Mouse (Mus musculus) forebrain, embryonic 15.5 days (tissue): ENCODE data around the gene Ezh1. TPM values are rescaled to one million over a fixed set of nuclear protein-coding genes. Genes with fewer than 3 reads are reported as not detected.

Experiments used
- ATAC-seq: fragments of 200-750 bp; cut with Nextera tagmentation; replicated peaks from 2 replicates; pipeline ENCODE4 v1.8.0; 2017; ENCODE audit warnings: mild to moderate bottlenecking, moderate TSS enrichment, moderate library complexity
- H3K27ac ChIP-seq: fragments of 300-500 bp; sonication (generic); replicated peaks from 2 replicates; pipeline ENCODE4 v1.5.1; 2015; ENCODE audit warnings: mild to moderate bottlenecking, inconsistent platforms
- H3K27me3 ChIP-seq: fragments of 300-500 bp; sonication (generic); 2 replicates; pipeline ENCODE4 v1.6.1; 2015; ENCODE audit warnings: inconsistent platforms
- H3K36me3 ChIP-seq: fragments of 300-500 bp; sonication (generic); 2 replicates; pipeline ENCODE4 v1.6.1; 2015; ENCODE audit warnings: mild to moderate bottlenecking, inconsistent platforms
- H3K4me1 ChIP-seq: fragments of 300-500 bp; sonication (generic); 2 replicates; pipeline ENCODE4 v1.6.1; 2015; ENCODE audit warnings: inconsistent platforms
- H3K4me2 ChIP-seq: fragments of 300-500 bp; sonication (generic); replicated peaks from 2 replicates; pipeline ENCODE4 v1.6.1; 2015; ENCODE audit warnings: mild to moderate bottlenecking, inconsistent platforms
- H3K4me3 ChIP-seq: fragments of 300-500 bp; sonication (generic); 2 replicates; pipeline ENCODE4 v1.5.1; 2015; ENCODE audit warnings: mild to moderate bottlenecking, inconsistent platforms
- H3K9ac ChIP-seq: fragments of 300-500 bp; sonication (generic); replicated peaks from 2 replicates; pipeline ENCODE4 v1.6.1; 2015; ENCODE audit warnings: mild to moderate bottlenecking, inconsistent platforms
- H3K9me3 ChIP-seq: fragments of 300-500 bp; sonication (generic); 2 replicates; pipeline ENCODE4 v1.6.1; 2016; ENCODE audit warnings: inconsistent platforms
- WGBS: fragments of 180-500 bp; shearing (Covaris S2); methylation state at CpG from one replicate; pipeline ENCODE4 v1.1.7; 2015; ENCODE audit warnings: mixed read lengths; 5-methylcytosine and 5-hydroxymethylcytosine counted together
- polyA plus RNA-seq: library from polyadenylated mRNA; unstranded; fragments of >200 nt; fragmentation: Nextera tagmentation; extraction: Ambion mirVana; gene quantifications from 2 replicates; pipeline ENCODE4 v1.2.1, GENCODE M21; 2015

Gene Ezh1
- polyA plus RNA-seq, result 19.6 and 21.4 TPM in 2 replicates

DNA sequence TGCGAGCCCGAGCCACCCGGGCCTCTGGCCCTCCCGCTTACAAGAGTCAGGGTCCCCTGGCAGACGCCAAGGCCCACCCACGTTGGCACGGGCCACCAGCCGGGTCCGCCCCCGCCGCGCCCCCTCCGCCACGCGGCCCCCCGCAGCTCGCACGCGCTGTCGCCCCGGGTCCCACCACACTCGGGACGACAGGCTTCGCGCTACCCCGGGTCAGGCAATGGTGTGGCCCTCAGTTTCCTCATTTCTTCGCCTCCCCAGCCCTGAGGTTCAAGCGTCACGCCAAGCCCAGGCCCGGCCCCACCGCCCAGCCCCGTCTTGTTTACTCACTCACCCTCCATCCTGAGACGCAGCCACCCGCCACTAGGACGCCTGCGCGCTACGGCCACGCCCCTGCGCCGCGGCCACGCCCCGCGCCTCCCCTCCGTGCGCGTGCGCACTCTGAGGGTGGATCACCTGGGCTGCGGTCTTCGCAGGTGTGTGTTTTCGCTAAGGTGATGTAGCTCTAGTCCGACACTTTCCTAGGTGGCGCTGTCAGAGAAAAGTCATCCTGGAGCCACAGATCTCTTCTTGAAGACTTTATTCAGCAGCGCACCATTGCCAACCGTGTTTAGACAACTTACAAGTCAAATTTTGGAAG, at the start of gene Ezh1:
Ezh1 (minus strand) TSS at position 399 of the 637 bp plus-strand sequence.
- Histone ChIP-seq H3K27me3 (no peaks in the 10 kb centered on the region), H3K4me1 (peaks cover 31% of the 10 kb centered on the region), H3K9ac (peak within 1 kb of the TSS; percentile 63), H3K36me3 (no peaks in the 10 kb centered on the region), H3K9me3 (no peaks in the 10 kb centered on the region), H3K4me3 (peak within 1 kb of the TSS; percentile 71), H3K4me2 (peak within 1 kb of the TSS; percentile 95), H3K27ac (no peak within 1 kb of the TSS)
- under 1% methylated on average over 56 of the region's 56 CpGs for WGBS
- ATAC-seq, result peak; percentile 95

DNA sequence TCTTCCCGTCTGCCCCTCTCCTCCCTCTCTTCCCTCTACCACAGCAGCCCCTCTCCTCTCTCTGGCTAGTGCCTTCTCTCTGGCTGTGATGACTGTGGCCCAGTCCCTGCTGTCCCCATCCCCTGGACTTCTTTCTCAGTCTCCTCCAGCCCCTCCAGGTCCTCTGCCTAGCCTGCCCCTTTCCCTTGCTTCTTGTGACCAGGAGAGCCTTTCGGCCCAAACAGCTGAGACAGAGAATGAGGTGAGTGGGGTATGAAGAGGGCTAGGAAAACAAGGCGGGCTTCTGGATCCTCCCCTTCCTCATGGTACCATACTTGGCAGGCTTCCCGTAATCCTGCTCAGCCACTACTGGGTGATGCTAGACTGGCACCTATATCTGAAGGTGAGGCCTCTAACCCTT, 49.0 kb upstream of the Ezh1 start:
- WGBS, result 75% methylated on average over 4 of the region's 4 CpGs
- ATAC-seq, result no peak

DNA sequence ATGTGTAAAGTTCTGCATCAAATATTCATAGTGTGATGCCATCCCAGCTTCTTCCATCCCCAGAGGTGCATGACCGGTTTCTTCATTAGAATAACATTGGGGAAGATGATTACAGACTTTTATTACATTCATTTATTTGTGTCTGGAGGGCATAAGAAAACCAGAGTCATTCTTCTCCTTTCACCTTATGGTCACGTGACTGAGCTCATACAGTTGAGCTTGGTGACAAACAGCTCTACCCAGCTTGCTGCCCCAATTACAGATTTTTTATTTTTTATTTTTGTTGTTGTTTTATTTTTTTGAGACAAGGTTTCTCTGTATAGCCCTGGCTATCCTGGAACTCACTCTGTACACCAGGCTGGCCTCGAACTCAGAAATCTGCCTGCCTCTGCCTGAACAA, 46.2 kb upstream of the Ezh1 start:
- H3K4me3 ChIP-seq, result no peak overlapping the region
- 0 out of 2 replicates have a peak, but pooled peaks cover 4% of the 10 kb centered on the region for H3K27me3 ChIP-seq
- no peak overlapping the region for H3K9ac ChIP-seq
- H3K27ac ChIP-seq, result no peak overlapping the region
- peaks cover 13% of the 10 kb centered on the region for H3K4me1 ChIP-seq
- no peaks in the 10 kb centered on the region for H3K9me3 ChIP-seq
- 86% methylated on average over 3 of the region's 3 CpGs for WGBS
- no peaks in the 10 kb centered on the region for H3K36me3 ChIP-seq
- no peak for ATAC-seq
- H3K4me2 ChIP-seq, result no peak overlapping the region

More for the DNA sequence above, 49.0 kb upstream of the Ezh1 start:
- Histone ChIP-seq H3K4me1 (peaks cover 28% of the 10 kb centered on the region), H3K4me2 (no peak overlapping the region), H3K4me3 (no peak overlapping the region), H3K36me3 (no peaks in the 10 kb centered on the region), H3K27me3 (no peaks in the 10 kb centered on the region), H3K9me3 (no peaks in the 10 kb centered on the region), H3K9ac (no peak overlapping the region), H3K27ac (no peak overlapping the region)

DNA sequence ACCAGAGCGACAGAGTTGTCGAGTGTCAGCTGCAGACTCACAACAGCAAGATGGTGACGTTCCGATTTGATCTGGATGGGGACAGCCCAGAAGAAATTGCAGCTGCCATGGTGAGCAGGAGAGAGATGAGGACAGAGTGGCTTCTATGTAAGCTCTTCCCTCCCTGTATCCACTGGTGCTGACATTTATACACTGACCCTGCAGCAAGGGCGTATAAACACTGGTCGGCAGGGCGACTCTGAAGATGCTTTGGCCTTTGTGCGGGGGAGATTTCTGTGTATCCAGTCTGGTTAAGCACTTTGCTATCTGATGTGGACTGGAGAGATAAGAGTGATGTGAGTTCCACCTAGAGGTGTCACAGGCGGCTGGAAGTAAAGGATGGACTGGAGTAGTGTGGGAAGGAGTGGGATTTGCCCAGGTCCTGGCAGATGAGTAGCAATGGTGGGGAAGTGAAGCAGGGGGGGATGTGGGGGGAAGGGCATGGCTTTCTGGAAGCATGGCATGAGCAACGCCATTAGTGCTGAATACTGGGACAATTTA, 43.4 kb upstream of the Ezh1 start:
- H3K4me1 ChIP-seq, result peaks cover 9% of the 10 kb centered on the region
- no peak overlapping the region for H3K9ac ChIP-seq
- no peaks in the 10 kb centered on the region for H3K9me3 ChIP-seq
- H3K4me2 ChIP-seq, result no peak overlapping the region
- 37% methylated on average over 10 of the region's 10 CpGs for WGBS
- ATAC-seq, result no peak
- no peak overlapping the region for H3K27ac ChIP-seq
- H3K27me3 ChIP-seq, result peaks cover 22% of the 10 kb centered on the region
- no peak overlapping the region for H3K4me3 ChIP-seq
- H3K36me3 ChIP-seq, result no peaks in the 10 kb centered on the region

DNA sequence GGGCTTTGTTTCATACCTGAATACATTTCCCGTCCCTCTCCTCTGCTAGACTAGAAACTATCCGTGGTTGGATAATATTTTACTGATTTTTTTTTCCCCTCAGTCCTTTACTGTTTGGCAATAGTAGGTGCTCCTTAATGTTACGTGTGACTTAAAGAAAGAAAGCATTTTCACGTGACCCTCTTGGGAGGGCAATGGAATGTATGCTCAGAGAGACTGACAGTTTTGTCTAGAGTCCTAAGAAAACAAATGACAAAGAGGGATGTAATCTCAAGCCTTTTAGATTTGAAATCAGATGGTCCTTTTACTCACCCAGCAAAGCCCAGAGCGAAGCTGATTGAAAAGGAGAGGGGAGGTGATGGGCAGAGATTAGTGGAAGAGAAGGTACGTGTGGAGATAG, 39.6 kb upstream of the Ezh1 start:
- H3K4me2 ChIP-seq, result peak overlapping the region; percentile 47
- WGBS, result 19% methylated on average over 6 of the region's 6 CpGs
- no peaks in the 10 kb centered on the region for H3K36me3 ChIP-seq
- H3K27ac ChIP-seq, result no peak overlapping the region
- no peaks in the 10 kb centered on the region for H3K9me3 ChIP-seq
- peak overlapping the region; percentile 29 for H3K4me3 ChIP-seq
- H3K27me3 ChIP-seq, result peaks cover 46% of the 10 kb centered on the region
- peaks cover 13% of the 10 kb centered on the region for H3K4me1 ChIP-seq
- no peak for ATAC-seq
- H3K9ac ChIP-seq, result no peak overlapping the region

DNA sequence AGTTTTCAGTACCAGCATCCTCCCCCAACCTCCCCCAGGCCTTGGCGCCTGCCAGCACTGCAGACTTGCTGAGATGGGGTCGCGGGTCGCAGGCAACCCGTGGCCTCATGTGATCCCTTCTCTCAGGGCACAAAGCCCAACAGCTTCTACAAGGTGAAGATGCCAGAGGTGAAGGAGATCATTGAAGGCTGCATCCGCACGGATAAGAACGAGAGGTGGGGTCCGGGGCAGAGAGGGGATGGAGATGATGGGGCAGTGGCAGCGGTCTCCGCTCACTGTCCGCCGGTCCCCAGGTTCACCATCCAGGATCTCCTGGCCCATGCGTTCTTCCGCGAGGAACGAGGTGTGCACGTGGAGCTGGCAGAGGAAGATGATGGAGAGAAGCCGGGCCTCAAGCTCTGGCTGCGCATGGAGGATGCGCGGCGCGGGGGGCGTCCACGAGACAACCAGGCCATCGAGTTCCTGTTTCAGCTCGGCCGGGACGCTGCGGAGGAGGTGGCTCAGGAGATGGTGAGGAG, 38.8 kb upstream of the Ezh1 start:
- Histone ChIP-seq H3K36me3 (no peaks in the 10 kb centered on the region), H3K27me3 (peaks cover 46% of the 10 kb centered on the region)
- 4% methylated on average over 31 of the region's 31 CpGs for WGBS

DNA sequence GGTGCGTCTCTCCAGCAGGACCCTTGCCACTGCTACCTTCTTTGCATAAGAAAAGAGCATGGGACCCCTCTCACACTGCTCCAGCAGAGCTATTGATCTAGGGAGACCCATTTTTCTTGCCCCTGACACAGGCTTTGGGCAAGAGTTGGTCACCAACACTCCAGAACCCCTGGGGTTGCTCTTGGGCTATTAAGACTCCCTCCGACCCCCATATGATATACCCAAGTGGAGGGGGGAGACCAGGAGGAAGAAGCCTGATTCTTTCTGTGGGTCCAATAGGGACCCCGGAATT, 37.7 kb upstream of the Ezh1 start:
- H3K27me3 ChIP-seq, result peaks cover 46% of the 10 kb centered on the region

More for the DNA sequence above, 38.8 kb upstream of the Ezh1 start:
- Histone ChIP-seq H3K9me3 (no peaks in the 10 kb centered on the region), H3K27ac (no peak overlapping the region), H3K4me3 (peak overlapping the region; percentile 29), H3K4me1 (peaks cover 22% of the 10 kb centered on the region), H3K9ac (peak overlapping the region; percentile 37), H3K4me2 (peak overlapping the region; percentile 47)
- no peak for ATAC-seq

DNA sequence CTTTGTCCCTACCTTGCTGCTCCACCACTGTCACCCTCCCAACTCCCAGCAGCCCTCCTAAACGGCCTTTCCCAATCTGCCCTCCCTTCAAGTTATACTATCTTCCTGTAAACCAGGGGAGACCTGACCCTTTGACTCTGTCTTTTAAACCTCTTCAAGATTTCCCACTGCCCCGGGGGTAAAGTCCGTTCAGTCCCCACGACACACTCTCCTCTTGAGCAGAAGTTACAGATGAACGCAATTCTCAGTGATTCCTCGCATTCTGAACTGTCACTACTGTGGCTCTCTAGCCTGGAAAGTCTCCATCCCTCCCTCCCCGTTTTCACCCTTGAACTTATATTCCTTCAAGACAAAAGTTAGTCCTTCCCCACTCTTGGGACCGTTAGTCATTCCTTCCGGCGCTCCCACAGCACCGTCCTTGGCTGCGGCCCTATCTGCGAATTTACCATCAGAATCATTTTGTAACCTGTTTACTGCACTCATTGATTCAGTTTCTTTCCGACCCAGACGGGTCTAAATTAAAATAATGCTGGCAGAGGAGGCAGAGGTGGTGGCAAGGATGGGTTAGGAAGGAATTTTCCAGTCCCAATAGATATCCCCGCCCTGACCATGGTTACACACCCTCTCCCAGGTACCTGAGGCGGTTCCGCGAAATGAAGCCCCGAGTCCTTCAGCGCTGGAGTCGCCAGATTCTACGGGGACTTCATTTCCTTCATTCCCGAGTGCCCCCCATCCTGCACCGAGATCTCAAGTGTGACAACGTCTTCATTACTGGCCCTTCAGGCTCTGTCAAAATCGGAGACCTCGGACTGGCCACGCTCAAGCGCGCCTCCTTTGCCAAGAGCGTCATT, 37.1 kb upstream of the Ezh1 start:
- Histone ChIP-seq H3K36me3 (peaks cover 3% of the 10 kb centered on the region; the same call in 1 of the 2 replicates), H3K4me1 (peaks cover 26% of the 10 kb centered on the region), H3K4me2 (no peak overlapping the region), H3K9ac (no peak overlapping the region), H3K4me3 (no peak overlapping the region), H3K27me3 (peaks cover 46% of the 10 kb centered on the region), H3K27ac (no peak overlapping the region), H3K9me3 (no peaks in the 10 kb centered on the region)
- WGBS, result 3% methylated on average over 32 of the region's 32 CpGs
- ATAC-seq, result no peak

More for the DNA sequence above, 37.7 kb upstream of the Ezh1 start:
- no peak overlapping the region for H3K27ac ChIP-seq
- H3K4me1 ChIP-seq, result peaks cover 26% of the 10 kb centered on the region
- no peak for ATAC-seq
- peaks cover 3% of the 10 kb centered on the region; the same call in 1 of the 2 replicates for H3K36me3 ChIP-seq
- H3K4me3 ChIP-seq, result no peak overlapping the region
- WGBS, result 2% methylated on average over 3 of the region's 3 CpGs
- no peak overlapping the region for H3K9ac ChIP-seq
- H3K4me2 ChIP-seq, result no peak overlapping the region
- H3K9me3 ChIP-seq, result no peaks in the 10 kb centered on the region

DNA sequence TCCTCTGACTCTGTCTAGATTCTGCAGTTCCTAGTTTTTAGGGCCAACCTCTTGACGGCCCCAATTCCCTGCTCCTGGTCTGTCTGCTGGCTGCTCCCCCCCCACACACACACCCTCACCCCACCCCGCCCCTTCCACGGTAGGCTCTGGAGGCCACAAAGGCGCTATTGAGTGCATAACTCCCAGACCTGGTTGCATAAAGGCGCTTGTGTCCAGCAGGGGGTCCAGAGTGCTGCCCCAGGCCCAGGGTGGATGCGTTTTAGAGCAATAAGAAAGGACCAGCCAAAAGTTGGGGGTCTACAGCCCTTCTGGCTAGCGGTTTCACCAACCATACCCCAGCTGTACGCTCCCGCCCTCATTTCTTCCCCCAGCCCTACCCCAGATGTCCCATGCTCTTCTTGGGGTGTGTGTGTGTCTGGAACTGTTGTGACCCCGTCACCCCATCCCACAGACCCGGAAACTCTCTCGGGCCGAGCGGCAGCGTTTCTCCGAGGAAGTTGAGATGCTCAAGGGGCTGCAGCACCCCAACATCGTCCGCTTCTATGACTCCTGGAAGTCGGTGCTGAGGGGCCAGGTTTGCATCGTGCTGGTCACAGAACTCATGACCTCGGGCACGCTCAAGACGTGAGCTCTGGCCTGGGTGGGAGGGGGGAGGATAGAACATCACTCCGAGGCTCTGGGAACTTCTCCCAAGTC, 36.2 kb upstream of the Ezh1 start:
- peaks cover 26% of the 10 kb centered on the region for H3K4me1 ChIP-seq
- H3K27ac ChIP-seq, result no peak overlapping the region
- H3K4me3 ChIP-seq, result no peak overlapping the region
- H3K36me3 ChIP-seq, result peaks cover 3% of the 10 kb centered on the region; the same call in 1 of the 2 replicates
- no peak overlapping the region for H3K9ac ChIP-seq
- no peak for ATAC-seq
- 2% methylated on average over 24 of the region's 24 CpGs for WGBS
- H3K4me2 ChIP-seq, result no peak overlapping the region
- peaks cover 45% of the 10 kb centered on the region for H3K27me3 ChIP-seq
- H3K9me3 ChIP-seq, result no peaks in the 10 kb centered on the region

DNA sequence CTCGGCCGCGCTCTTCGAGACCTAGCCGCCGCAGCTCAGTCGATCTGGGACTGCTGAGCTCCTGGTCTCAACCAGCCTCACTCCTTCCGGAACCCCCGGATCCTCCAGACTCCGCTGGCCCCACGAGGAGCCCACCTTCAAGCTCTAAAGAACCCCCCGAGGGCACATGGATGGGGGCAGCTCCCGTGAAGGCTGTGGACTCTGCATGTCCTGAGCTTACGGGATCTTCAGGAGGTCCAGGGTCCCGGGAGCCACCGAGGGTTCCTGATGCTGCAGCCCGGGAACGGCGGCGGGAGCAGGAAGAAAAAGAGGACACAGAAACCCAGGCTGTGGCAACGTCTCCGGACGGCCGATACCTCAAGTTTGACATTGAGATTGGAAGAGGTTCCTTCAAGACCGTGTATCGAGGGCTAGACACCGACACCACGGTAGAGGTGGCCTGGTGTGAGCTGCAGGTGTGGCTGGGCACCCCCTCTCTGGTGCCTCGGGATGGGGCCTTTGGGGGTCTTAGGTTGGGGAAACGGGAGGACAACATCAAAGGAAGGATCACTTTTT, 34.6 kb upstream of the Ezh1 start:
- Histone ChIP-seq H3K27me3 (peaks cover 36% of the 10 kb centered on the region), H3K27ac (no peak overlapping the region), H3K4me1 (peaks cover 26% of the 10 kb centered on the region), H3K4me2 (peak overlapping the region; percentile 94), H3K4me3 (peak overlapping the region; percentile 42), H3K9me3 (no peaks in the 10 kb centered on the region), H3K36me3 (peaks cover 3% of the 10 kb centered on the region; the same call in 1 of the 2 replicates), H3K9ac (peak overlapping the region; percentile 52)
- WGBS, result 1% methylated on average over 30 of the region's 30 CpGs
- no peak; the same call in 1 of the 2 replicates for ATAC-seq

DNA sequence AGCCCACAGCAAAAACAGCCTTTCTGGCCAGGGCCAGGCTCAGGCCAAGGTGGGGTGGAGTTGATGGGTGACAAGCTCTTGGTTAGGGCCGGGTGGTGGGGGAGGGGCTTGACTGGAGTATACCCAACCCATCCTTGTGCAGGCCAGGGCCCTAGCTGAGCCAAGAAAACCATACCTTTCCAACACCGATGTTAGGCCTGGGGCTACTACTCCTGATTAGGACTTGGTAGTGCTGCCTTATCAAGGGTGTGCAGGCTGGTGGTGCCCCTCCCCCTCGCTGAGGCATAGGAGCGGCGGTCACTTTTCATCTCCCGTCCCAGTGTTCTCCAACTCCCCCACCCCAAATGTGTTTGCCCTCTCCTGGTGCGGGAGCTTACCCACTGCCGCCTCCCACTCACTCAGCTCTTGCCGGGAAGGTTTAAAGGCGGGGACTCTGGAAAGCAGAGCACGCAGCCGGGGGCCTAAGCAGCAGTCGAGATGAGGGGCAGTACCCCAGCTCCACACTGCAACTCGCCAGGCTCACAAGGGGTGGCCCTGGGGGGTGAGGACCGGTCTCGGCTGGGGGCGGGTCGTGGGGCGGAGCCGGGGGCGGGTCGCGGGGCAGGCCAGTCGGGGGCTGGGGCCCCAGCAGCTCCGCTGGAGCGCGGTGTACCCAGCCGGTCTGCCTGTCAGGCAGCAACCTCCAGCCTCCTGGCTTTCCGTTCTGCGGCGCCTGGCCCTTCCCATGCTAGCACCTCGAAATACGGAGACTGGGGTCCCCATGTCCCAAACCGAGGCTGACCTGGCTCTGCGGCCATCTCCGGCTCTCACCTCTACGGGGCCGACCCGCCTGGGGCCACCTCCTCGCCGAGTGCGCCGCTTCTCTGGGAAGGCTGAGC, 33.9 kb upstream of the Ezh1 start, which contains the start of gene Wnk4:
Wnk4 (plus strand) TSS at position 620 of the 878 bp plus-strand sequence.
- H3K27me3 ChIP-seq, result peaks cover 33% of the 10 kb centered on the region
- 0% methylated on average over 37 of the region's 43 CpGs for WGBS

More for the DNA sequence above, 33.9 kb upstream of the Ezh1 start, which contains the start of gene Wnk4:
- H3K9ac ChIP-seq, result peak within 1 kb of the TSS; percentile 52
- H3K27ac ChIP-seq, result no peak within 1 kb of the TSS
- H3K4me3 ChIP-seq, result peak within 1 kb of the TSS; percentile 42
- peaks cover 21% of the 10 kb centered on the region for H3K4me1 ChIP-seq
- peaks cover 3% of the 10 kb centered on the region; the same call in 1 of the 2 replicates for H3K36me3 ChIP-seq
- peak; percentile 70 for ATAC-seq
- no peaks in the 10 kb centered on the region for H3K9me3 ChIP-seq
- peak within 1 kb of the TSS; percentile 94 for H3K4me2 ChIP-seq
